16 mouse cellular contexts compared by ENCODE assay signal in the genomic region with DNA sequence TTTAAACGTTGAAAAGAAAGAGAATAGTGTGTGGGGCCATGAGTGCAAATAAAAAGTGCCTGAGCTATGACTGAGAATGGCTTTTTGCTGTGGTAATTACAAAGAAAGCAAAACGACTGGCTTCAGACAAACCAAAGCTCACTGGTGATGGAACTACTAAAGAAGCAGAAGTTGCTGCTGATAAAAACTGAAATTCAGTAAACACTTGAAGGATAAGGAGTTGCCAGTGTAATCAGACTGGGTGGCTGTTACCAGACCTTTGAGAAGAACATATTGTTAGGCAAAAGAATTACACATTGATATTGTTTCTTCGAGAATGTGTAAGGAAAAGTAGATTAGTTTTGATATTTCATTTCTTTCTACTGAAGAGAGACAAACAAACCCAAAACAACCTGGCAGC.
DNase-seq lines count a peak whose midpoint lies in the region; TF ChIP-seq lines count a peak whose summit lies in the region.
"Had no signal": no experiment of that assay in that cellular context is flagged by ENCODE, and none has a peak within 500 bp of the region (broad histone marks: within the 10 kb centered on the region; RNA-seq: fewer than 3 reads in every experiment).

No protein-coding gene starts in this region.

- no peak for TF ChIP-seq RAD21 in MEL (IDR thresholded peaks at IDR 0.05; ENCODE audit: low read depth, low read length)

- H3K9ac ChIP-seq in MEL (ENCODE audit: control insufficient read depth, low read depth, low read length, poor library complexity, severe bottlenecking) = no peak overlapping the region

- no peak for TF ChIP-seq POLR2A in MEL (IDR thresholded peaks at IDR 0.05; ENCODE audit: control insufficient read depth in 1 of 2, insufficient read depth in 1 of 2, low read depth in 1 of 2, low read length in 2 of 2, poor library complexity in 1 of 2)

- no peak for TF ChIP-seq CTCF in MEL (IDR thresholded peaks at IDR 0.05 in 2 of 3, conservative IDR thresholded peaks at IDR 0.05 in 1 of 3; ENCODE audit: control insufficient read depth in 1 of 3, insufficient read depth in 1 of 3, low read depth in 2 of 3, low read length in 3 of 3, poor library complexity in 1 of 3, severe bottlenecking in 1 of 3)

- no peak overlapping the region for H3K27ac ChIP-seq in MEL (ENCODE audit: control insufficient read depth, low read depth, low read length)

- no peaks in the 10 kb centered on the region for H3K9me3 ChIP-seq in MEL (replicated peaks; ENCODE audit: insufficient read depth, low read length)
- H3K9me3 ChIP-seq: G1E had no signal

- H3K79me2 ChIP-seq in MEL (ENCODE audit: control insufficient read depth, insufficient read depth, low read length, poor library complexity) = no peaks in the 10 kb centered on the region

- peak; percentile 49 to 71; a peak in 3 of 4 replicates for TF ChIP-seq EP300 in MEL (IDR thresholded peaks at IDR 0.05; ENCODE audit: low read depth in 1 of 2, low read length in 2 of 2)

- H3K4me1 ChIP-seq in MEL (ENCODE audit: control insufficient read depth in 1 of 2, insufficient read depth in 2 of 2, low read length in 2 of 2) = peaks cover 0 to 4% of the 10 kb centered on the region in 2 experiments; a peak in 1 of 4 replicates

- peaks cover 0 to 6% of the 10 kb centered on the region in 2 experiments; a peak in 2 of 4 replicates for H3K36me3 ChIP-seq in MEL (ENCODE audit: control insufficient read depth in 1 of 2, insufficient read depth in 2 of 2, low read length in 2 of 2)
- H3K36me3 ChIP-seq: G1E had no signal

- H3K4me3 ChIP-seq in MEL (ENCODE audit: control insufficient read depth in 1 of 2, insufficient read depth in 1 of 2, low read depth in 2 of 2, low read length in 2 of 2) = no peak overlapping the region

- H3K27me3 ChIP-seq in MEL (ENCODE audit: control insufficient read depth in 1 of 2, insufficient read depth in 2 of 2, low read length in 2 of 2) = no peaks in the 10 kb centered on the region
- H3K27me3 ChIP-seq: CH12.LX had no signal

- DNase-seq in MEL (ENCODE audit: low read depth, low spot score) = peak; percentile 55
- DNase-seq in lung, postnatal 4 days = no peak
- DNase-seq: adrenal gland, adult 2 months; adrenal gland, adult 8-10 months; adrenal gland, postnatal 10 days; adrenal gland, postnatal 14 days; adrenal gland, postnatal 25 days; adrenal gland, postnatal 36 days; B cell, adult 2 months; cerebellum, adult 11 months; cerebellum, adult 11-12 months; cerebellum, adult 18-20 months; cerebellum, adult 2 months; cerebellum, adult 8-10 months had no signal

TF ChIP-seq in MEL, 35 proteins besides CTCF, POLR2A, EP300 and RAD21:
- TF ChIP-seq GATA1 (IDR thresholded peaks at IDR 0.05; ENCODE audit: low read depth, low read length) = peak; percentile 61
- TF ChIP-seq RCOR1 (IDR thresholded peaks at IDR 0.05; ENCODE audit: low read depth, low read length) = peak; percentile 54; the same call in 1 of the 2 replicates
- no peak for TF ChIP-seq ZMIZ1 (IDR thresholded peaks at IDR 0.05; ENCODE audit: low read depth, low read length)
- 0 out of 2 replicates have a peak, but pooled peaks have one; percentile 15 for TF ChIP-seq TCF12 (IDR thresholded peaks at IDR 0.05; ENCODE audit: low read depth, low read length)
